Mouse (Mus musculus): ENCODE results near the gene Lig4.

Lig4 gene

GRCm38 (mm10) chr8:9977573-9978314, at the start of gene Lig4, which contains the start of gene Abhd13:
Lig4 (minus strand) TSS chr8:9977686.
Abhd13 (plus strand) TSS chr8:9977707.
- peak; percentile 98 for DNase-seq (ENCODE audit: low read depth)

GRCm38 (mm10) chr8:10017231-10017630, 39.7 kb upstream of the Lig4 start:
- DNase-seq (ENCODE audit: low read depth) = peak; percentile 28

- no peak for DNase-seq (ENCODE audit: low read depth)
Observed at GRCm38 (mm10) chr8:10016252-10016651, 38.8 kb upstream of the Lig4 start.

GRCm38 (mm10) chr8:10007660-10008028, 30.2 kb upstream of the Lig4 start:
- DNase-seq (ENCODE audit: low read depth) = no peak

GRCm38 (mm10) chr8:10006986-10007659, 29.6 kb upstream of the Lig4 start:
- no peak for DNase-seq (ENCODE audit: low read depth)

GRCm38 (mm10) chr8:10006156-10006985, 28.9 kb upstream of the Lig4 start, which contains the start of gene Tnfsf13b:
Tnfsf13b (plus strand) TSS chr8:10006467.
- peak; percentile 41 for DNase-seq (ENCODE audit: low read depth)

- no peak for DNase-seq (ENCODE audit: low read depth)
Observed at GRCm38 (mm10) chr8:10004115-10004514, 26.6 kb upstream of the Lig4 start.

- DNase-seq (ENCODE audit: low read depth) = no peak
Observed at GRCm38 (mm10) chr8:9980188-9980587, 2.7 kb upstream of the Lig4 start.

GRCm38 (mm10) chr8:9979746-9980145, 2.3 kb upstream of the Lig4 start:
- no peak for DNase-seq (ENCODE audit: low read depth)

- peak; percentile 10 for DNase-seq (ENCODE audit: low read depth)
Observed at GRCm38 (mm10) chr8:9978475-9979230, 1.2 kb upstream of the Lig4 start.

GRCm38 (mm10) chr8:9977016-9977415, 470 bp downstream of the Lig4 start:
- DNase-seq (ENCODE audit: low read depth) = peak; percentile 10

- DNase-seq (ENCODE audit: low read depth) = peak; percentile 99
Observed at GRCm38 (mm10) chr8:9975898-9976611, 1.4 kb downstream of the Lig4 start.

- DNase-seq (ENCODE audit: low read depth) = no peak
Observed at GRCm38 (mm10) chr8:9975276-9975675, 2.2 kb downstream of the Lig4 start.

GRCm38 (mm10) chr8:9971866-9972265, 5.6 kb downstream of the Lig4 start:
- DNase-seq (ENCODE audit: low read depth) = no peak

GRCm38 (mm10) chr8:9959919-9960318, 17.6 kb downstream of the Lig4 start:
- DNase-seq (ENCODE audit: low read depth) = no peak

GRCm38 (mm10) chr8:9958338-9958737, 19.1 kb downstream of the Lig4 start:
- DNase-seq (ENCODE audit: low read depth) = no peak

- DNase-seq (ENCODE audit: low read depth) = no peak
Observed at GRCm38 (mm10) chr8:9949134-9949890, 28.2 kb downstream of the Lig4 start.

- DNase-seq (ENCODE audit: low read depth) = no peak
Observed at GRCm38 (mm10) chr8:9935574-9935973, 41.9 kb downstream of the Lig4 start.

GRCm38 (mm10) chr8:9934891-9935565, 42.5 kb downstream of the Lig4 start:
- DNase-seq (ENCODE audit: low read depth) = peak; percentile 43

GRCm38 (mm10) chr8:9932711-9933110, 44.8 kb downstream of the Lig4 start:
- no peak for DNase-seq (ENCODE audit: low read depth)

Measured in NIH3T3 (cell line).